Mouse (Mus musculus): ENCODE data around the gene Tmem192. TPM values are rescaled to one million over a fixed set of nuclear protein-coding genes. Genes with fewer than 3 reads are reported as not detected.

Tmem192 gene
- polyA plus RNA-seq, 1 experiment: 30.5 TPM

DNA sequence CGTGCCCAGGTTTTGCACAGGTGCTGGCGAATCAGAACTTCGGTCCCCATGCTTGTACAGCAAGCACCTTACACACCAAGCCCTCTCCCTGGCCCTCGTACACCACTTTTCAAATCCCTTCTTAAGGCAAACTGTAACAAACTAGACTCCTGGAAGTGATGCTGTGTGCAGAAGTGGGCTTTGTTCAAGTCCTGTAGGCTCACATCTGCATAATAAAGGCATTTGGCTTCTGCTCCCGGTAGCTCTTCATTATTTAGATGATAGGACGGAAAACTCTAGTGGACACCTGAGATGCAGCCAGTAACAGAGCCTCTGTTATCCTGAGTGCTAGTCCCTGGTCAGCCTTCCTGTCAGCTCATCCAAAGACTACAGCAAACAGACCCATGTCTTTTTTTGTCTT lies 18.0 kb upstream of the Tmem192 start:
- H3K4me3 ChIP-seq (ENCODE audit: insufficient read depth, poor library complexity, severe bottlenecking): no peak overlapping the region
- TF ChIP-seq MAX (IDR thresholded peaks at IDR 0.05) (no peak), CTCF (IDR thresholded peaks at IDR 0.05; ENCODE audit: control insufficient read depth, insufficient read depth, insufficient read length) (no peak), MYOG (IDR thresholded peaks at IDR 0.05; ENCODE audit: control insufficient read depth, extremely low read depth, insufficient read length) (no peak), FOSL1 (IDR thresholded peaks at IDR 0.05; ENCODE audit: insufficient read depth, low read length, poor library complexity, severe bottlenecking) (no peak)
- H3K27me3 ChIP-seq (ENCODE audit: control insufficient read depth, insufficient read depth, insufficient read length): no peaks in the 10 kb centered on the region
- H3ac ChIP-seq (ENCODE audit: control insufficient read depth, insufficient read length, low read depth): no peak overlapping the region
- no peaks in the 10 kb centered on the region for H3K79me2 ChIP-seq (ENCODE audit: control insufficient read depth, insufficient read depth)
- no peaks in the 10 kb centered on the region for H3K36me3 ChIP-seq (ENCODE audit: control insufficient read depth, insufficient read depth)
- H3K79me3 ChIP-seq (ENCODE audit: low read depth): no peaks in the 10 kb centered on the region

- TF ChIP-seq USF1 (IDR thresholded peaks at IDR 0.05; ENCODE audit: low read depth) (no peak), CEBPB (IDR thresholded peaks at IDR 0.05; ENCODE audit: low read depth) (no peak), MYOD1 (IDR thresholded peaks at IDR 0.05; ENCODE audit: control insufficient read depth, insufficient read length, low read depth) (no peak), FOSL1 (IDR thresholded peaks at IDR 0.05; ENCODE audit: insufficient read depth, low read length, poor library complexity, severe bottlenecking) (no peak), MAX (IDR thresholded peaks at IDR 0.05) (no peak), CTCF (IDR thresholded peaks at IDR 0.05; ENCODE audit: control insufficient read depth, insufficient read depth, insufficient read length) (no peak)
- Histone ChIP-seq H3K79me2 (ENCODE audit: control insufficient read depth, insufficient read depth) (no peaks in the 10 kb centered on the region), H3K36me3 (ENCODE audit: control insufficient read depth, insufficient read depth) (no peaks in the 10 kb centered on the region), H3K79me3 (ENCODE audit: low read depth) (no peaks in the 10 kb centered on the region), H3K4me3 (ENCODE audit: insufficient read depth, poor library complexity, severe bottlenecking) (no peak overlapping the region), H3ac (ENCODE audit: control insufficient read depth, insufficient read length, low read depth) (no peak overlapping the region), H3K27me3 (ENCODE audit: control insufficient read depth, insufficient read depth, insufficient read length) (no peaks in the 10 kb centered on the region)
Observed at GRCm38 (mm10) chr8:64934997-64935396, 12.0 kb upstream of the Tmem192 start.

GRCm38 (mm10) chr8:64941019-64941418 lies 6.0 kb upstream of the Tmem192 start:
- no peak overlapping the region for H3ac ChIP-seq (ENCODE audit: control insufficient read depth, insufficient read length, low read depth)
- no peaks in the 10 kb centered on the region for H3K79me3 ChIP-seq (ENCODE audit: low read depth)
- no peaks in the 10 kb centered on the region for H3K36me3 ChIP-seq (ENCODE audit: control insufficient read depth, insufficient read depth)
- H3K4me3 ChIP-seq (ENCODE audit: insufficient read depth, poor library complexity, severe bottlenecking): no peak overlapping the region
- TF ChIP-seq CTCF (IDR thresholded peaks at IDR 0.05; ENCODE audit: control insufficient read depth, insufficient read depth, insufficient read length): no peak
- TF ChIP-seq MAX (IDR thresholded peaks at IDR 0.05): no peak
- TF ChIP-seq MYOD1 (IDR thresholded peaks at IDR 0.05; ENCODE audit: control insufficient read depth, insufficient read length, low read depth): no peak
- TF ChIP-seq MYOG (IDR thresholded peaks at IDR 0.05; ENCODE audit: control insufficient read depth, extremely low read depth, insufficient read length): no peak
- TF ChIP-seq CEBPB (IDR thresholded peaks at IDR 0.05; ENCODE audit: low read depth): no peak
- no peak for TF ChIP-seq FOSL1 (IDR thresholded peaks at IDR 0.05; ENCODE audit: insufficient read depth, low read length, poor library complexity, severe bottlenecking)
- TF ChIP-seq USF1 (IDR thresholded peaks at IDR 0.05; ENCODE audit: low read depth): no peak
- H3K27me3 ChIP-seq (ENCODE audit: control insufficient read depth, insufficient read depth, insufficient read length): peaks cover 3% of the 10 kb centered on the region
- no peaks in the 10 kb centered on the region for H3K79me2 ChIP-seq (ENCODE audit: control insufficient read depth, insufficient read depth)

DNA sequence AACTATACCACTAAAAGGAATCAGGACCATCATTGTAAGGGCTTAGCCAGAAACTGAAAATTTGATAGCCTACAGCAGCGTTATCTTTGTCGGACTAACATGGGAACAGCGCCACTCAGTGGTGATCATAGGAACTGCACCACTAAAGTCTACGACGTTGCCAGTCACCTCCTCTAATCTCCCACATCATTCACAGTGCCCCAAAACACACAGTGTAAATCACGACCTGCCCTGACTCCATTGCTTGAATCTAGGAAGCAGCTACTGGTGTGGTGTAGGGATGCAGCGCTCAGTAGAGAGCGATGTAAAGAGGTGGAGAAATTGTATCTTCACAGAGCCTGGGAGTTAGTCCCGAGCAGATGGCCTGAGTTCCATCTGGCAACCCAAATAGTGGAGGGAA lies 5.5 kb upstream of the Tmem192 start:
- Histone ChIP-seq H3K79me3 (ENCODE audit: low read depth) (no peaks in the 10 kb centered on the region), H3ac (ENCODE audit: control insufficient read depth, insufficient read length, low read depth) (no peak overlapping the region), H3K4me3 (ENCODE audit: insufficient read depth, poor library complexity, severe bottlenecking) (no peak overlapping the region), H3K79me2 (ENCODE audit: control insufficient read depth, insufficient read depth) (no peaks in the 10 kb centered on the region), H3K27me3 (ENCODE audit: control insufficient read depth, insufficient read depth, insufficient read length) (peaks cover 3% of the 10 kb centered on the region), H3K36me3 (ENCODE audit: control insufficient read depth, insufficient read depth) (no peaks in the 10 kb centered on the region)
- TF ChIP-seq MAX (IDR thresholded peaks at IDR 0.05) (no peak), USF1 (IDR thresholded peaks at IDR 0.05; ENCODE audit: low read depth) (no peak), MYOD1 (IDR thresholded peaks at IDR 0.05; ENCODE audit: control insufficient read depth, insufficient read length, low read depth) (no peak), MYOG (IDR thresholded peaks at IDR 0.05; ENCODE audit: control insufficient read depth, extremely low read depth, insufficient read length) (no peak), CTCF (IDR thresholded peaks at IDR 0.05; ENCODE audit: control insufficient read depth, insufficient read depth, insufficient read length) (peak; percentile 83)

DNA sequence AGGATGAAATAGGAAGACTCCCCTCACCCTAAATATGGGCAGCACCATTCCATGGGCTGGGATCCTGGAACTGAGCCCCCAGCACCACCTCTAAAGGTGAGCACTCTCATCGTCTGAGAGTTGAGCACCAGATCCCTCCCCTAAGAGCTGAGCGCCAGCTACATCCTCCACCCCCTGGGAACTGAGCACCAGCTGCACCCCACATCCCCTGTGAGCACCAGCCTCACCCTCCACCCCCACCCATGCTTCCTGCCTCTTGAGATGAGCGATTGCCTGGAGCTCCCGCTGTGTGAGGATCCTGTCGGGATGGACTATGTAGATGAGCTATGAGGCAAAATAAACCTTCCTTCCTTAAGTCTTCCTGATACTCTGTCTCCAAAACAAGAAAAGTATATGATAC lies 4.0 kb upstream of the Tmem192 start:
- H3K4me3 ChIP-seq (ENCODE audit: insufficient read depth, poor library complexity, severe bottlenecking): no peak overlapping the region
- H3K27me3 ChIP-seq (ENCODE audit: control insufficient read depth, insufficient read depth, insufficient read length): peaks cover 3% of the 10 kb centered on the region
- H3K36me3 ChIP-seq (ENCODE audit: control insufficient read depth, insufficient read depth): no peaks in the 10 kb centered on the region
- no peaks in the 10 kb centered on the region for H3K79me2 ChIP-seq (ENCODE audit: control insufficient read depth, insufficient read depth)
- no peak overlapping the region for H3ac ChIP-seq (ENCODE audit: control insufficient read depth, insufficient read length, low read depth)
- no peak for TF ChIP-seq MAX (IDR thresholded peaks at IDR 0.05)
- no peak for TF ChIP-seq MYOG (IDR thresholded peaks at IDR 0.05; ENCODE audit: control insufficient read depth, extremely low read depth, insufficient read length)
- TF ChIP-seq CEBPB (IDR thresholded peaks at IDR 0.05; ENCODE audit: low read depth): no peak
- TF ChIP-seq USF1 (IDR thresholded peaks at IDR 0.05; ENCODE audit: low read depth): no peak
- TF ChIP-seq CTCF (IDR thresholded peaks at IDR 0.05; ENCODE audit: control insufficient read depth, insufficient read depth, insufficient read length): no peak
- TF ChIP-seq FOSL1 (IDR thresholded peaks at IDR 0.05; ENCODE audit: insufficient read depth, low read length, poor library complexity, severe bottlenecking): no peak
- TF ChIP-seq MYOD1 (IDR thresholded peaks at IDR 0.05; ENCODE audit: control insufficient read depth, insufficient read length, low read depth): no peak
- H3K79me3 ChIP-seq (ENCODE audit: low read depth): no peaks in the 10 kb centered on the region

DNA sequence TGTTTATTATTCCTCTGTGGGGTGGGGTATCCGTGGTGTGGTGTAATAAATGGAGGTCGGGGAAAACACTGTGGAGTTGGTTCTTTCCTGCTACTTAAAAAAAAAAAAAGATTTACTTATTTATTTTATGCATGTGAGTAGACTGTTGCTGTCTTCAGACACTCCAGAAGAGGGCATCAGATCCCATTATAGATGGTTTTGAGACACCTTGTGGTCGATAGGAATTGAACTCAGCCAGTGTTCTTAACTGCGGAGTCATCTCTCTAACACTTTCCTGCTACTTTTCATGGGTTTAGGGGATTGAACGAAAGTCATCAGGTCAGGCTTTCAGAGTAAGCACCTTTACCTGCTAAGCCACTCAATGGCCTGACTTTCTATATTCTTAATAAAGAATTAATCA lies 2.2 kb upstream of the Tmem192 start:
- Histone ChIP-seq H3K79me3 (ENCODE audit: low read depth) (peaks cover 3% of the 10 kb centered on the region), H3K4me3 (ENCODE audit: insufficient read depth, poor library complexity, severe bottlenecking) (no peak overlapping the region), H3ac (ENCODE audit: control insufficient read depth, insufficient read length, low read depth) (no peak overlapping the region), H3K27me3 (ENCODE audit: control insufficient read depth, insufficient read depth, insufficient read length) (peaks cover 3% of the 10 kb centered on the region), H3K79me2 (ENCODE audit: control insufficient read depth, insufficient read depth) (no peaks in the 10 kb centered on the region), H3K36me3 (ENCODE audit: control insufficient read depth, insufficient read depth) (no peaks in the 10 kb centered on the region)
- TF ChIP-seq USF1 (IDR thresholded peaks at IDR 0.05; ENCODE audit: low read depth): no peak
- no peak for TF ChIP-seq MYOD1 (IDR thresholded peaks at IDR 0.05; ENCODE audit: control insufficient read depth, insufficient read length, low read depth)
- TF ChIP-seq MYOG (IDR thresholded peaks at IDR 0.05; ENCODE audit: control insufficient read depth, extremely low read depth, insufficient read length): no peak
- TF ChIP-seq FOSL1 (IDR thresholded peaks at IDR 0.05; ENCODE audit: insufficient read depth, low read length, poor library complexity, severe bottlenecking): no peak
- TF ChIP-seq MAX (IDR thresholded peaks at IDR 0.05): no peak
- no peak for TF ChIP-seq CTCF (IDR thresholded peaks at IDR 0.05; ENCODE audit: control insufficient read depth, insufficient read depth, insufficient read length)

All from C2C12 (cell line).